Mouse (Mus musculus) hindbrain, embryonic 16.5 days (tissue): Measurements from ENCODE around the gene Mospd3. TPM values are rescaled to one million over a fixed set of nuclear protein-coding genes. Genes with fewer than 3 reads are reported as not detected.

Source experiments
- ATAC-seq: fragments of 200-750 bp; cut with Nextera tagmentation; 2 replicates; pipeline ENCODE4 v1.8.0; 2017; ENCODE audit warnings: moderate TSS enrichment, moderate library complexity
- H3K27ac ChIP-seq: fragments of 300-500 bp; sonication (generic); 2 replicates; pipeline ENCODE4 v1.5.1; 2014; ENCODE audit warnings: low read depth, mild to moderate bottlenecking, control low read depth, low read length, moderate library complexity
- H3K27me3 ChIP-seq: fragments of 300-500 bp; sonication (generic); replicated peaks from 2 replicates; pipeline ENCODE4 v1.6.1; 2014; ENCODE audit warnings: low read length; ENCODE audit not compliant: control insufficient read depth, insufficient read depth
- H3K36me3 ChIP-seq: fragments of 300-500 bp; sonication (generic); 2 replicates; pipeline ENCODE4 v1.6.1; 2014; ENCODE audit warnings: mild to moderate bottlenecking, low read length, moderate library complexity, mixed read lengths; ENCODE audit not compliant: control insufficient read depth, insufficient read depth
- H3K4me1 ChIP-seq: fragments of 300-500 bp; sonication (generic); 2 replicates; pipeline ENCODE4 v1.6.1; 2014; ENCODE audit warnings: low read depth, low read length; ENCODE audit not compliant: control insufficient read depth, insufficient read depth
- H3K4me2 ChIP-seq: fragments of 300-500 bp; sonication (generic); 2 replicates; pipeline ENCODE4 v1.6.1; 2014; ENCODE audit warnings: mild to moderate bottlenecking, low read length, control low read depth, moderate library complexity
- H3K4me3 ChIP-seq: fragments of 300-500 bp; sonication (generic); 2 replicates; pipeline ENCODE4 v1.5.1; 2014; ENCODE audit warnings: mild to moderate bottlenecking, low read length, control low read depth, moderate library complexity
- H3K9ac ChIP-seq: fragments of 300-500 bp; sonication (generic); 2 replicates; pipeline ENCODE4 v1.6.1; 2014; ENCODE audit warnings: low read depth, mild to moderate bottlenecking, control low read depth, low read length, moderate library complexity
- H3K9me3 ChIP-seq: fragments of 300-500 bp; sonication (generic); 2 replicates; pipeline ENCODE4 v1.6.1; 2014; ENCODE audit warnings: mild to moderate bottlenecking, low read length, moderate library complexity; ENCODE audit not compliant: control insufficient read depth
- WGBS: fragments of 180-500 bp; shearing (Covaris S2); extraction: QIAGEN DNeasy Blood & Tissue Kit; methylation state at CpG from one replicate; pipeline ENCODE4 v1.1.7; 2014; 5-methylcytosine and 5-hydroxymethylcytosine counted together
- polyA plus RNA-seq: library from polyadenylated mRNA; unstranded; fragments of >200 nt; fragmentation: Nextera tagmentation; extraction: Ambion mirVana; gene quantifications from 2 replicates; pipeline ENCODE4 v1.2.1, GENCODE M21; 2015

Mospd3 gene
- polyA plus RNA-seq, 1 experiment from 2014 or later: 60.0 TPM

GRCm38 (mm10) chr5:137561556-137561955 is 39.3 kb downstream of the Mospd3 start:
- H3K9ac ChIP-seq: no peak overlapping the region
- H3K36me3 ChIP-seq: peaks cover 6% of the 10 kb centered on the region
- ATAC-seq: no peak
- 51% methylated on average over 6 of the region's 6 CpGs for WGBS
- H3K27me3 ChIP-seq: no peaks in the 10 kb centered on the region
- peaks cover 2% of the 10 kb centered on the region; the same call in 1 of the 2 replicates for H3K4me1 ChIP-seq
- no peak overlapping the region for H3K27ac ChIP-seq
- no peaks in the 10 kb centered on the region for H3K9me3 ChIP-seq
- H3K4me2 ChIP-seq: no peak overlapping the region
- no peak overlapping the region for H3K4me3 ChIP-seq

GRCm38 (mm10) chr5:137553898-137554297 is 47.0 kb downstream of the Mospd3 start:
- Histone ChIP-seq H3K27ac (peak overlapping the region; percentile 77), H3K4me1 (peaks cover 12% of the 10 kb centered on the region), H3K4me2 (peak overlapping the region; percentile 77), H3K9me3 (no peaks in the 10 kb centered on the region), H3K27me3 (no peaks in the 10 kb centered on the region), H3K9ac (peak overlapping the region; percentile 87), H3K4me3 (peak overlapping the region; percentile 73), H3K36me3 (no peaks in the 10 kb centered on the region)
- ATAC-seq: peak; percentile 24; the same call in 1 of the 2 replicates
- WGBS: 45% methylated on average over 11 of the region's 11 CpGs

GRCm38 (mm10) chr5:137553411-137553837 is 47.4 kb downstream of the Mospd3 start, which contains the start of gene Actl6b:
Gene Actl6b (plus strand): TSS chr5:137553517.
- ATAC-seq: peak; percentile 97
- Histone ChIP-seq H3K9ac (peak within 1 kb of the TSS; percentile 87), H3K4me2 (peak within 1 kb of the TSS; percentile 77), H3K4me3 (peak within 1 kb of the TSS; percentile 73), H3K27ac (peak within 1 kb of the TSS; percentile 77), H3K27me3 (no peaks in the 10 kb centered on the region), H3K9me3 (no peaks in the 10 kb centered on the region), H3K4me1 (peaks cover 12% of the 10 kb centered on the region), H3K36me3 (no peaks in the 10 kb centered on the region)
- WGBS: 3% methylated on average over 20 of the region's 37 CpGs

GRCm38 (mm10) chr5:137553000-137553399 is 47.9 kb downstream of the Mospd3 start:
- no peak for ATAC-seq
- H3K27me3 ChIP-seq: no peaks in the 10 kb centered on the region
- H3K4me2 ChIP-seq: peak overlapping the region; percentile 77
- peak overlapping the region; percentile 87 for H3K9ac ChIP-seq
- peak overlapping the region; percentile 77 for H3K27ac ChIP-seq
- H3K36me3 ChIP-seq: no peaks in the 10 kb centered on the region
- peaks cover 12% of the 10 kb centered on the region for H3K4me1 ChIP-seq
- whole genome bisulfite sequencing: 21% methylated on average over 6 of the region's 6 CpGs
- no peaks in the 10 kb centered on the region for H3K9me3 ChIP-seq
- H3K4me3 ChIP-seq: peak overlapping the region; percentile 73

GRCm38 (mm10) chr5:137551119-137551518 is 49.7 kb downstream of the Mospd3 start:
- Histone ChIP-seq H3K4me2 (no peak overlapping the region), H3K27ac (no peak overlapping the region), H3K4me3 (no peak overlapping the region), H3K36me3 (no peaks in the 10 kb centered on the region), H3K4me1 (peaks cover 12% of the 10 kb centered on the region), H3K9ac (no peak overlapping the region), H3K27me3 (no peaks in the 10 kb centered on the region), H3K9me3 (no peaks in the 10 kb centered on the region)
- WGBS: 81% methylated on average over 5 of the region's 5 CpGs
- no peak for ATAC-seq

- no peak for ATAC-seq
- no peak overlapping the region for H3K4me3 ChIP-seq
- no peak overlapping the region for H3K4me2 ChIP-seq
- WGBS: 85% methylated on average over 2 of the region's 2 CpGs
- no peaks in the 10 kb centered on the region for H3K36me3 ChIP-seq
- no peaks in the 10 kb centered on the region for H3K27me3 ChIP-seq
- no peaks in the 10 kb centered on the region for H3K9me3 ChIP-seq
- H3K9ac ChIP-seq: no peak overlapping the region
- H3K4me1 ChIP-seq: peaks cover 11% of the 10 kb centered on the region
- no peak overlapping the region for H3K27ac ChIP-seq
Observed at GRCm38 (mm10) chr5:137549840-137550239, 51.0 kb downstream of the Mospd3 start.

Other genes with a start within 250 kb of the Mospd3 start
- 0.19 and 0.24 TPM in 2 replicates for gene Zan, start 124.0 kb downstream of the Mospd3 start, polyA plus RNA-seq
- gene Pop7, start 98.5 kb downstream of the Mospd3 start, polyA plus RNA-seq: 79.3 and 87.0 TPM in 2 replicates
- gene Gigyf1, start 82.5 kb downstream of the Mospd3 start, polyA plus RNA-seq: 11.8 and 16.3 TPM in 2 replicates
- not detected in 2 replicates for gene Epo, start 67.8 kb downstream of the Mospd3 start, polyA plus RNA-seq
- gene Gnb2, start 67.5 kb downstream of the Mospd3 start, polyA plus RNA-seq: 519 and 521 TPM in 2 replicates
- 268 and 271 TPM in 2 replicates for gene Actl6b, start 47.5 kb downstream of the Mospd3 start, polyA plus RNA-seq
- gene Tfr2, start 31.2 kb downstream of the Mospd3 start, polyA plus RNA-seq: 7.9 and 8.4 TPM in 2 replicates
- gene Pcolce, start 12.7 kb upstream of the Mospd3 start, polyA plus RNA-seq: 23.3 and 25.7 TPM in 2 replicates
- not detected in 2 replicates for gene Fbxo24, start 27.9 kb upstream of the Mospd3 start, polyA plus RNA-seq
- 14.9 and 21.6 TPM in 2 replicates for gene Lrch4, start 28.1 kb upstream of the Mospd3 start, polyA plus RNA-seq
- gene Gm20605, start 28.1 kb upstream of the Mospd3 start, polyA plus RNA-seq: 7.4 and 7.6 TPM in 2 replicates
- 3.4 and 6.6 TPM in 2 replicates for gene Sap25, start 40.3 kb upstream of the Mospd3 start, polyA plus RNA-seq
- 0.11 and 0.16 TPM in 2 replicates for gene Irs3, start 44.7 kb upstream of the Mospd3 start, polyA plus RNA-seq
- gene Agfg2, start 83.7 kb upstream of the Mospd3 start, polyA plus RNA-seq: 20.1 and 21.7 TPM in 2 replicates
- 44.0 and 50.2 TPM in 2 replicates for gene Nyap1, start 140.5 kb upstream of the Mospd3 start, polyA plus RNA-seq
- 101 and 150 TPM in 2 replicates for gene Tsc22d4, start 144.7 kb upstream of the Mospd3 start, polyA plus RNA-seq
- 34.9 and 41.8 TPM in 2 replicates for gene Ppp1r35, start 177.8 kb upstream of the Mospd3 start, polyA plus RNA-seq
- 11.1 and 12.2 TPM in 2 replicates for gene Mepce, start 186.6 kb upstream of the Mospd3 start, polyA plus RNA-seq
- gene Zcwpw1, start 186.7 kb upstream of the Mospd3 start, polyA plus RNA-seq: 11.2 and 13.5 TPM in 2 replicates
- 0.17 and 0.51 TPM in 2 replicates for gene Pilra, start 235.2 kb upstream of the Mospd3 start, polyA plus RNA-seq